Comparison of ENCODE assay signal across 8 mouse cellular contexts in genomic region chr15:98567278-98568134, GRCm38 (mm10). TPM values are rescaled to one million over a fixed set of nuclear protein-coding genes. Genes with fewer than 3 reads are reported as not detected.
A peak's percentile ranks its signal among the peaks of the same experiment; 100 is the strongest.
DNase-seq lines count a peak whose midpoint lies in the region; ATAC-seq lines count a peak whose summit lies in the region.

No protein-coding gene starts in this region.

- peak overlapping the region; percentile 92 for H3K4me2 ChIP-seq in lung, embryonic 16.5 days (ENCODE audit: low read depth, low read length)

- WGBS in lung, embryonic 16.5 days = under 1% methylated on average over 85 of the region's 88 CpGs

- peak; percentile 94 to 95 for ATAC-seq in hematopoietic stem cell, adult 5-6 weeks (replicated peaks in 1 of 2; ENCODE audit: insufficient read depth in 1 of 2, low FRiP score in 2 of 2, low TSS enrichment in 1 of 2, low read depth in 1 of 2, poor library complexity in 2 of 2, severe bottlenecking in 2 of 2)
- peak; percentile 97 for ATAC-seq in lung, embryonic 16.5 days (ENCODE audit: low read depth)

- no peaks in the 10 kb centered on the region for H3K9me3 ChIP-seq in lung, embryonic 16.5 days (ENCODE audit: control insufficient read depth, low read length)

- H3K27me3 ChIP-seq in lung, embryonic 16.5 days (ENCODE audit: control insufficient read depth, insufficient read depth, low read depth, low read length) = no peaks in the 10 kb centered on the region

- H3K4me1 ChIP-seq in lung, embryonic 16.5 days (replicated peaks; ENCODE audit: control insufficient read depth, insufficient read depth, low read length) = peaks cover 24% of the 10 kb centered on the region

- H3K9ac ChIP-seq in lung, embryonic 16.5 days (ENCODE audit: low read length) = peak overlapping the region; percentile 94

- DNase-seq in MEL-GATA-1-ER (ENCODE audit: extremely low read depth, low read depth) = peak; percentile 100
- peak; percentile 100 for DNase-seq in cerebellum, adult 8-10 months
- DNase-seq in forelimb bud, embryonic 11.5 days (ENCODE audit: low read depth, low spot score) = peak; percentile 100
- DNase-seq in layer of hippocampus, adult 9-10 months (ENCODE audit: low spot score) = peak; percentile 98
- peak; percentile 96 for DNase-seq in ovary, postnatal 10 days (ENCODE audit: low spot score)
- peak; percentile 99 for DNase-seq in thymus, postnatal 10 days (ENCODE audit: low spot score in 2 of 2)

- peak overlapping the region; percentile 97 for H3K4me3 ChIP-seq in lung, embryonic 16.5 days (ENCODE audit: low read length)

- H3K36me3 ChIP-seq in lung, embryonic 16.5 days (ENCODE audit: control insufficient read depth, insufficient read depth, low read length) = peaks cover 8% of the 10 kb centered on the region; the same call in 1 of the 2 replicates

- peak overlapping the region; percentile 98 for H3K27ac ChIP-seq in lung, embryonic 16.5 days (ENCODE audit: low read length)

RNA-seq across cellular contexts. Expression of gene Ccnt1, which starts 3.2 kb away (rescaled TPM):
- 109 and 125 TPM in 2 replicates for total RNA-seq in hematopoietic stem cell, adult 5-6 weeks (2017)
- polyA plus RNA-seq in lung, embryonic 16.5 days (2015; fragmentation: Nextera tagmentation; extraction: Ambion mirVana) = 51.6 and 64.2 TPM in 2 replicates

RNA-seq across cellular contexts. Expression of gene 4930415O20Rik, which starts 3.3 kb away (rescaled TPM):
- total RNA-seq in hematopoietic stem cell, adult 5-6 weeks (2017) = not detected in 2 replicates
- not detected in 2 replicates for polyA plus RNA-seq in lung, embryonic 16.5 days (2015; fragmentation: Nextera tagmentation; extraction: Ambion mirVana)

RNA-seq across cellular contexts. Expression of gene Kansl2, which starts 33.4 kb away (rescaled TPM):
- 55.2 and 57.8 TPM in 2 replicates for total RNA-seq in hematopoietic stem cell, adult 5-6 weeks (2017)
- 86.3 and 89.9 TPM in 2 replicates for polyA plus RNA-seq in lung, embryonic 16.5 days (2015; fragmentation: Nextera tagmentation; extraction: Ambion mirVana)

RNA-seq across cellular contexts. Expression of gene Adcy6, which starts 42.4 kb away (rescaled TPM):
- total RNA-seq in hematopoietic stem cell, adult 5-6 weeks (2017) = 14.1 and 17.3 TPM in 2 replicates
- 21.5 and 21.7 TPM in 2 replicates for polyA plus RNA-seq in lung, embryonic 16.5 days (2015; fragmentation: Nextera tagmentation; extraction: Ambion mirVana)

Comparison
In these comparisons a context has a peak if more than half of its experiments do, and no peak if none do; other contexts are left out.
1. Peak in every context shown above with its lines: DNase-seq, ATAC-seq, H3K4me3 ChIP-seq and H3K27ac ChIP-seq.